Mouse (Mus musculus) stomach, embryonic 14.5 days (tissue): ENCODE measurements around the gene Olfr996. TPM values are rescaled to one million over a fixed set of nuclear protein-coding genes. Genes with fewer than 3 reads are reported as not detected.

Source experiments
- polyA plus RNA-seq: library from polyadenylated mRNA; unstranded; fragments of >200 nt; fragmentation: Nextera tagmentation; extraction: Ambion mirVana; gene quantifications from 2 replicates; pipeline ENCODE4 v1.2.1, GENCODE M21; 2014

The Olfr996 gene
- polyA plus RNA-seq, 1 experiment from 2014 or later: not detected

Other genes starting within 250 kb of the Olfr996 start
- not detected in 2 replicates for gene Olfr987, start 239.9 kb upstream of the Olfr996 start, polyA plus RNA-seq
- gene Olfr988, start 216.0 kb upstream of the Olfr996 start, polyA plus RNA-seq: not detected in 2 replicates
- not detected in 2 replicates for gene Olfr992, start 169.7 kb upstream of the Olfr996 start, polyA plus RNA-seq
- not detected in 2 replicates for gene Olfr993, start 164.3 kb upstream of the Olfr996 start, polyA plus RNA-seq
- not detected in 2 replicates for gene Olfr994, start 142.8 kb upstream of the Olfr996 start, polyA plus RNA-seq
- gene Olfr995, start 135.6 kb upstream of the Olfr996 start, polyA plus RNA-seq: not detected in 2 replicates
- 3.3 and 3.4 TPM in 2 replicates for gene 4833423E24Rik, start 60.2 kb upstream of the Olfr996 start, polyA plus RNA-seq
- gene Olfr998, start 9.7 kb downstream of the Olfr996 start, polyA plus RNA-seq: not detected in 2 replicates
- gene Olfr1000, start 32.7 kb downstream of the Olfr996 start, polyA plus RNA-seq: not detected in 2 replicates
- not detected in 2 replicates for gene Olfr1002, start 71.5 kb downstream of the Olfr996 start, polyA plus RNA-seq
- gene Olfr154, start 85.2 kb downstream of the Olfr996 start, polyA plus RNA-seq: not detected in 2 replicates
- not detected in 2 replicates for gene Olfr1006, start 99.6 kb downstream of the Olfr996 start, polyA plus RNA-seq
- gene Olfr1008, start 110.2 kb downstream of the Olfr996 start, polyA plus RNA-seq: not detected in 2 replicates
- not detected in 2 replicates for gene Olfr1009, start 136.2 kb downstream of the Olfr996 start, polyA plus RNA-seq
- gene Olfr1012, start 183.6 kb downstream of the Olfr996 start, polyA plus RNA-seq: not detected in 2 replicates
- gene Olfr1013, start 187.9 kb downstream of the Olfr996 start, polyA plus RNA-seq: not detected in 2 replicates
- gene Olfr1014, start 193.5 kb downstream of the Olfr996 start, polyA plus RNA-seq: not detected in 2 replicates
- not detected in 2 replicates for gene Olfr1015, start 202.8 kb downstream of the Olfr996 start, polyA plus RNA-seq
- gene Olfr1016, start 223.3 kb downstream of the Olfr996 start, polyA plus RNA-seq: not detected in 2 replicates
- gene Olfr1018, start 239.3 kb downstream of the Olfr996 start, polyA plus RNA-seq: not detected in 2 replicates